Mouse (Mus musculus): Measurements from ENCODE around the gene Ctnnb1. TPM values are rescaled to one million over a fixed set of nuclear protein-coding genes. Genes with fewer than 3 reads are reported as not detected.

Ctnnb1 gene
- polyA plus RNA-seq (2011; ENCODE audit: insufficient read depth, insufficient read length, low replicate concordance, missing spikeins), result 105 and 150 TPM in 2 replicates

DNA sequence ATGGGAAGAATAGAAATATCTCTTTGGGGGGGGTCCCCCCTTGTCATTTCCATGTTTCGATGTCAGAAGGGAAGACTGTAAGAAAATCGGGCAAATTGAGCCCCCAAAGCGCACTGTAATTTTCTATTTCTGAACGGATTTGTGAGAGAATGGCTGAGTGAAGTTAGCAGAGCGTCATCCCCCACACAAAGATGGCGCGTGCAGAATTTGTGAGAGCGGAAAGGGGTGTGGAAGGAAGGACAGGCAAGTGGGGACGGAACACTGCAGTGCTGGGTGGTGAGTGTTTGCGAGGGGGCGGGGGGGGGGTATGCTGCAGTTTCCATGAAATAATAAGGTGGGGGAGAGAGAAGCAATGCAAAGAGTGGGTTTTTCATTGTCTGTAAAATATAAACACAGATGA is at the start of gene Ctnnb1:
TSS of gene Ctnnb1 (plus strand) at position 136 of the 400 bp plus-strand sequence.
- H3K4me1 ChIP-seq (ENCODE audit: control insufficient read depth, insufficient read depth, low read length), result no peaks in the 10 kb centered on the region; the same call in 1 of the 2 replicates
- TF ChIP-seq POLR2A (IDR thresholded peaks at IDR 0.05; ENCODE audit: borderline replicate concordance, control insufficient read depth, low read depth, low read length) (no peak), CTCF (IDR thresholded peaks at IDR 0.05; ENCODE audit: control insufficient read depth, insufficient read depth, low read length) (no peak)
- no peak within 1 kb of the TSS for H3K4me3 ChIP-seq (replicated peaks; ENCODE audit: control insufficient read depth, low read depth, low read length)
- WGBS, result 90% methylated on average over 11 of the region's 11 CpGs
- H3K27ac ChIP-seq (ENCODE audit: control insufficient read depth, insufficient read depth, low read depth, low read length, poor library complexity), result no peak within 1 kb of the TSS

DNA sequence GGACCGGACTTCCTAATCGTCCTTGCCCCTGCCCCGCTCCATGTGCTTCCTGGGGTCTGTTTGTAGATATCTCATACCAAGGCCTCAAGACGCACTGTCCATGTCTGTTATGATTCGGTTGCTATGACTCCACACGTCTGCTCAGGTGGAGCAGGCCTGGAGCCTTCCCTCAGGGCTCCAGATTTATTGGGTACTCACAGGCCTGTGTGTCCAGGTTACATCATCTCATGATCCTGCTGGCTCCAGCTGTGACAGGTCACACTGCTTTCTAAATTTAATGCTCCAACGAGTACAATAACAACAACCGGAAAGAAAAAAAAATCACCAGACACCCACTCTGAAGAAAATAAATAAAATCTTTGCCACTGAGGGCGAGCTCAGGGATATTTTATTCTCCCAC is 48.7 kb upstream of the Ctnnb1 start:
- Histone ChIP-seq H3K4me3 (replicated peaks; ENCODE audit: control insufficient read depth, low read depth, low read length) (no peak overlapping the region), H3K27ac (ENCODE audit: control insufficient read depth, insufficient read depth, low read depth, low read length, poor library complexity) (no peak overlapping the region), H3K4me1 (ENCODE audit: control insufficient read depth, insufficient read depth, low read length) (no peaks in the 10 kb centered on the region)
- TF ChIP-seq CTCF (IDR thresholded peaks at IDR 0.05; ENCODE audit: control insufficient read depth, insufficient read depth, low read length), result no peak
- no peak for TF ChIP-seq POLR2A (IDR thresholded peaks at IDR 0.05; ENCODE audit: borderline replicate concordance, control insufficient read depth, low read depth, low read length)
- WGBS, result 80% methylated on average over 9 of the region's 9 CpGs

DNA sequence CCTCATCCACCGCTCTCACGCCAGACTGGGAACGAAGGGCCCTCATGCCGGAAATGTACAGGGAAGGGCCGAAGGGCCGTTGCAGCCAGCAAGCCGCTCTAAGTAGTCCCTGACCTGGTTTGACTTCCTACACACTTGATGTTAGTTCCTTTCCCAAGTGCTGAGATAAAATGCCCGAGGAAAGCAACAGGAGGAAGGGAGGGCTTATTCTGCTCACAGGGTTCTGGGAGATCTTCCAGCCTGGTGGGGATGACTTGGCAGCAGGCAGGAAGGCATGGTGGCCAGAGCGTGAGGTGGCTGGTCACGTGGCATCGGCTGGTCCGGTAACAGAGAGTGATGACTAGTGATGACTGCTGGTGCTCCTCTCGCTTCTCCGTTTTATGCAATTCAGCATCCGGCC is 47.9 kb upstream of the Ctnnb1 start:
- Histone ChIP-seq H3K4me3 (replicated peaks; ENCODE audit: control insufficient read depth, low read depth, low read length) (no peak overlapping the region), H3K27ac (ENCODE audit: control insufficient read depth, insufficient read depth, low read depth, low read length, poor library complexity) (no peak overlapping the region), H3K4me1 (ENCODE audit: control insufficient read depth, insufficient read depth, low read length) (no peaks in the 10 kb centered on the region)
- TF ChIP-seq CTCF (IDR thresholded peaks at IDR 0.05; ENCODE audit: control insufficient read depth, insufficient read depth, low read length) (no peak), POLR2A (IDR thresholded peaks at IDR 0.05; ENCODE audit: borderline replicate concordance, control insufficient read depth, low read depth, low read length) (no peak)
- 84% methylated on average over 15 of the region's 15 CpGs for WGBS

DNA sequence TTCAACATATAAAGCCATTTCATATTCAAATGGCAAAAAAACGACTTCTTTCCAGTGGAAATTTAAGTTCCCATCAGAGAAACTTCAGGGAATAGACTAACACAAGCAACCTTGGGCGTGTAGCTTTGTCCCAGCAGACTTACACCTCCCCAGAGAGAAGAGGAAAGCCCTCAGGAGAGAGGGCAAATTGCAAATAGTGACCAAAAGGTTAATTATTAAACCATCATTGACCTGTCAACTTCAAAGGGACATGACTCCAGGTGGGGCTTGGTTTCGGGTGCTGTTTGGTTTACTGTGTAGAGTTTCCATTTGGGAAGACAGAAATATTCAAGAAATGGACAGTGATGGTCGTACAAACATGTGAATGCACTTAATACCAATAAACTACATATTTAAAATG is 47.2 kb upstream of the Ctnnb1 start:
- no peak overlapping the region for H3K4me3 ChIP-seq (replicated peaks; ENCODE audit: control insufficient read depth, low read depth, low read length)
- no peak overlapping the region for H3K27ac ChIP-seq (ENCODE audit: control insufficient read depth, insufficient read depth, low read depth, low read length, poor library complexity)
- 66% methylated on average over 4 of the region's 4 CpGs for WGBS
- H3K4me1 ChIP-seq (ENCODE audit: control insufficient read depth, insufficient read depth, low read length), result no peaks in the 10 kb centered on the region
- no peak for TF ChIP-seq CTCF (IDR thresholded peaks at IDR 0.05; ENCODE audit: control insufficient read depth, insufficient read depth, low read length)
- TF ChIP-seq POLR2A (IDR thresholded peaks at IDR 0.05; ENCODE audit: borderline replicate concordance, control insufficient read depth, low read depth, low read length), result no peak

DNA sequence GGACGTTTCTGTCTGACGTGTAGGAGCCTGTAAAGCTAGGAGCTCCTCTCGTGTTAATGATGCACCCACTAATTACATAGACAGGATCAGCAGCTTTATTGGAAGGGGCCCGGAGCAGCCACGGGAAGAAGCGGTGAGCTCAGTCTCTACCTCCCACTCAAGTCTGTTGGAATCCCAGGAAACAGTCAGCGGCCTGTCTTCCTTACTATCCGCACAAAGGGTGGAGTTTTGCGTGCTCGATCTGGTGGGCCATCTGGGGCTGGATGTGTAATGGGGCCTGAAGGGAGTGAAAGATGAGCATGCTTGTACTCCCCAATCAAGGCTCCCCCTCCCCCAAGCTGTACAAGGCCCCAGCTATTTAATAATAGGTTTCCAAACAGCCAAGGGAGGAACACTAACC is 44.3 kb upstream of the Ctnnb1 start:
- WGBS, result 79% methylated on average over 10 of the region's 10 CpGs
- H3K27ac ChIP-seq (ENCODE audit: control insufficient read depth, insufficient read depth, low read depth, low read length, poor library complexity), result no peak overlapping the region
- TF ChIP-seq CTCF (IDR thresholded peaks at IDR 0.05; ENCODE audit: control insufficient read depth, insufficient read depth, low read length) (no peak), POLR2A (IDR thresholded peaks at IDR 0.05; ENCODE audit: borderline replicate concordance, control insufficient read depth, low read depth, low read length) (no peak)
- H3K4me1 ChIP-seq (ENCODE audit: control insufficient read depth, insufficient read depth, low read length), result no peaks in the 10 kb centered on the region
- no peak overlapping the region for H3K4me3 ChIP-seq (replicated peaks; ENCODE audit: control insufficient read depth, low read depth, low read length)

DNA sequence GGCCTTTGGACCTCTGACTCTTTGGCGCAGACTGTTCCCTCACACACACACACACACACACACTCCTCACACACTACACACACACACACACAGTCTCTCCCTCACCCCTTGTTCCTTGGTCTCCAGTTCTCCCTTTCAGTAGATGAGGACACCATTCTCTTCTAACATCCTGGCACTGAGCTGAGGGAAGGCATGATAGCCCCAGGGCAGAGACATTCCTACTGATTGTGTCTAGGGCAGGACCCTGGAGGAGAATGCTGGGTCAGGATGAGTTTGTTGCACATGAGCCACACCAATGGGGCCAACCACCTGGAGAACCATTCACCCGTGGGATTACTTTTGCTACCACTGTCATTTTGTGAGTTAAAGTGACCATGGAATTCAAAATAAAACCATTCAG is 41.4 kb upstream of the Ctnnb1 start:
- 74% methylated on average over 2 of the region's 2 CpGs for WGBS
- no peak overlapping the region for H3K27ac ChIP-seq (ENCODE audit: control insufficient read depth, insufficient read depth, low read depth, low read length, poor library complexity)
- H3K4me3 ChIP-seq (replicated peaks; ENCODE audit: control insufficient read depth, low read depth, low read length), result no peak overlapping the region
- H3K4me1 ChIP-seq (ENCODE audit: control insufficient read depth, insufficient read depth, low read length), result no peaks in the 10 kb centered on the region
- no peak for TF ChIP-seq POLR2A (IDR thresholded peaks at IDR 0.05; ENCODE audit: borderline replicate concordance, control insufficient read depth, low read depth, low read length)
- TF ChIP-seq CTCF (IDR thresholded peaks at IDR 0.05; ENCODE audit: control insufficient read depth, insufficient read depth, low read length), result no peak

DNA sequence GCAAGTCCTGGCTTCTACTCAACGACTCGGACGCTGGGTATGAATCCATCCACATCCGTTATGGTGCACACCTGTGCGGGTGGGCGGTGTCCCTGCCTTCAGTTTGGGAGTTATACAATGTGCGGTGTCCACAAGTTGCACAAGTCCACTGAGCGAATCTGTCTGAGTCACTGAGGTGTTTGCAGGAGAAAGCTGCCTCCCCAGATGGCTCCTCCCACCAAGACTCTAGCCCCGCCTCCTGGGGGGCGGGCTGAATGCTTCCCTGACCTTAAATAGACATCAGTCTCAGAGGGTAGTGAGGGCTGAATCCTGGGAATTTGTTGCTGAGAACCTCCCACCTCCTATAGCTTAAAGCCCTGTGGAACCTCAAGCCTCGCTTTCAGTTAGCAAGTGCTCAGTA is 35.6 kb upstream of the Ctnnb1 start:
- H3K4me3 ChIP-seq (replicated peaks; ENCODE audit: control insufficient read depth, low read depth, low read length), result no peak overlapping the region
- TF ChIP-seq POLR2A (IDR thresholded peaks at IDR 0.05; ENCODE audit: borderline replicate concordance, control insufficient read depth, low read depth, low read length) (no peak), CTCF (IDR thresholded peaks at IDR 0.05; ENCODE audit: control insufficient read depth, insufficient read depth, low read length) (no peak)
- H3K4me1 ChIP-seq (ENCODE audit: control insufficient read depth, insufficient read depth, low read length), result no peaks in the 10 kb centered on the region
- WGBS, result 73% methylated on average over 11 of the region's 11 CpGs
- no peak overlapping the region for H3K27ac ChIP-seq (ENCODE audit: control insufficient read depth, insufficient read depth, low read depth, low read length, poor library complexity)

DNA sequence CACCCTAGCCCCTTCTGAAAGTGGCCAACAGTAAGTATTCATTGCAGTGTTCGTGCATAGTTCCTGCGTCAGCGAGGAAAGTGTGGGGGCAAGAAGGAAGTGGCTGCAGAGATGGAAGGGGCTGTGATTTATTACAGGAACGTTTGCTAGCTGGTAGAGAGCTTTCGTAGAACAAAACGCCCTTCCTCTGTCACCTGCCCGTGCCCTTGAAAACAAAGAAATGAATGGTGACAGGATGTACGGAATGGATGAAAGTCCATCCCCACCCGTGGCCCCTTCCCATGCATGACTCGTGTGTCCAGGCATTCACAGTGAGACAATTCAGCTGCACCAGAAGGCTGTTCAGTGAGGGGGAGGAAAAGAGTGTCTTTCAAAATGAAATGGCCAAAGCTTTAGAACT is 35.0 kb upstream of the Ctnnb1 start:
- TF ChIP-seq POLR2A (IDR thresholded peaks at IDR 0.05; ENCODE audit: borderline replicate concordance, control insufficient read depth, low read depth, low read length) (no peak), CTCF (IDR thresholded peaks at IDR 0.05; ENCODE audit: control insufficient read depth, insufficient read depth, low read length) (no peak)
- H3K4me1 ChIP-seq (ENCODE audit: control insufficient read depth, insufficient read depth, low read length), result no peaks in the 10 kb centered on the region
- no peak overlapping the region for H3K4me3 ChIP-seq (replicated peaks; ENCODE audit: control insufficient read depth, low read depth, low read length)
- 3% methylated on average over 10 of the region's 10 CpGs for WGBS
- H3K27ac ChIP-seq (ENCODE audit: control insufficient read depth, insufficient read depth, low read depth, low read length, poor library complexity), result no peak overlapping the region

DNA sequence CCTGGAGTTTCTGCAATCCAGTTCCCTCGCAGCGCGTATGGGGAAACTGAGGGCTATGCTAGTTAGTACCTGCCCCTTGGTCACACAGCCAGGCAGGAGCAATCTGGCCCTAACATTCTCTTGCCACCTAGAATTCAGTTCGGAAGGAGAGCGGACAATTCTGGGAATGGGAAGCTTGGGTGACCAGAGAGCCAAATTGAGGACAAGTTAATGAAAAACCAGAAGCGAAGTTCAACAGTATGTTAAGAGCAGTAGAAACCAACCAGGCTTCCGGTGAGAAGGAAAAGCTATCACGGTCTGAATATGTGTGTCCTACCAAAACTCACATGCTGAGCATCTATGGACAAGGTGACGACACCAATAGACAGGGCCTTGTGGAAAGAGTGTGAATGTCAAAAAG is 34.6 kb upstream of the Ctnnb1 start:
- Histone ChIP-seq H3K4me3 (replicated peaks; ENCODE audit: control insufficient read depth, low read depth, low read length) (no peak overlapping the region), H3K4me1 (ENCODE audit: control insufficient read depth, insufficient read depth, low read length) (no peaks in the 10 kb centered on the region), H3K27ac (ENCODE audit: control insufficient read depth, insufficient read depth, low read depth, low read length, poor library complexity) (no peak overlapping the region)
- 80% methylated on average over 9 of the region's 9 CpGs for WGBS
- TF ChIP-seq CTCF (IDR thresholded peaks at IDR 0.05; ENCODE audit: control insufficient read depth, insufficient read depth, low read length) (no peak), POLR2A (IDR thresholded peaks at IDR 0.05; ENCODE audit: borderline replicate concordance, control insufficient read depth, low read depth, low read length) (no peak)
